Mouse (Mus musculus): ENCODE results near the gene Snta1. TPM values are rescaled to one million over a fixed set of nuclear protein-coding genes. Genes with fewer than 3 reads are reported as not detected.

Snta1 gene
- polyA plus RNA-seq (2021; fragmentation: Nextera tagmentation), result 14.7 and 15.8 TPM in 2 replicates
- long read RNA-seq, experiment 1, transcript Snta1-202 (8 exons, 2,131 nt), result major isoform, 40 of 52 reads
- long read RNA-seq, experiment 1, partial matches to known transcripts, result 10 of 52 reads
- long read RNA-seq, experiment 1, other reads (novel, unspliced or antisense), result 2 of 52 reads
- long read RNA-seq, experiment 2, transcript Snta1-202 (8 exons, 2,131 nt), result major isoform, 203 of 223 reads
- long read RNA-seq, experiment 2, partial matches to known transcripts, result 9 of 223 reads
- long read RNA-seq, experiment 2, other reads (novel, unspliced or antisense), result 11 of 223 reads

GRCm38 (mm10) chr2:154407643-154408445, at the start of gene Snta1:
Snta1 (minus strand) TSS chr2:154408099.

GRCm38 (mm10) chr2:154436458-154437190, 28.7 kb upstream of the Snta1 start, which contains the start of gene Cbfa2t2:
Cbfa2t2 (plus strand) TSS chr2:154436481.

DNA sequence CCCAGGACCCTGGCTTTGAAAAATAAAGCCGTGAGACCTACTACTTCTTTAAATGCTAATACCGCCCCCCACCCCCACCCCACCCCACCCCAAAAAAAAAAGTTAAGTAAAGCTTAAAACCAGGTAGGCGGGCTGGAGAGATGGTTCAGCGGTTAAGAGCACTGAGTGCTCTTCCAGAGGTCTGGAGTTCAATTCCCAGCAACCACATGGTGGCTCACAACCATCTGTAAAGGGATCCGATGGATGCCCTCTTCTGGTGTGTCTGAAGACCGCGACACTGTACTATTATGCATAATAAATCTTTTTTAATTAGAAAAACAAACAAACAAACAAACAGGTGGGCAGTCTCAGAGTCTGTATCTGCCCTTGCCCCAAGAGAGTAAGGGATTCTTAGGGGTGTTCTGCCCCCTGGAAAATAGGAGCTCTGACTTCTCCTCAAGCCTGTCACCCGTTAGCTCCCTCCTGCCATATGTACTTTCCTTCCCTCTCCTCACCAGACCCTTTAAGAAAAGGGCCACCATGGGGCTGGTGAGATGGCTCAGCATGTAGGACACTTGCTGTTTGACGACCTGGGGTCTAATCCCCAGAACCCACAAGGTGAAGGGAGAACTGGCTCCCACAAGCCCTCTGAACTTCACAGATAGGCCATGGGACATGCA, 34.9 kb downstream of the Snta1 start, which contains the start of gene Cdk5rap1:
TSS of gene Cdk5rap1 (minus strand) at position 169 of the 659 bp plus-strand sequence.

Other genes with a start within 250 kb of the Snta1 start
- gene Bpifa5, start 245.5 kb downstream of the Snta1 start, polyA plus RNA-seq (2021; fragmentation: Nextera tagmentation), result 0.13 TPM in 1 of 2 replicates, not detected in the other
- 0.19 and 0.25 TPM in 2 replicates for gene Bpifb1, start 217.3 kb downstream of the Snta1 start, polyA plus RNA-seq (2021; fragmentation: Nextera tagmentation)
- gene Bpifb5, start 184.4 kb downstream of the Snta1 start, polyA plus RNA-seq (2021; fragmentation: Nextera tagmentation), result 0.09 TPM in 1 of 2 replicates, not detected in the other
- not detected in 2 replicates for gene Bpifb9a, start 150.2 kb downstream of the Snta1 start, polyA plus RNA-seq (2021; fragmentation: Nextera tagmentation)
- not detected in 2 replicates for gene Bpifb9b, start 100.9 kb downstream of the Snta1 start, polyA plus RNA-seq (2021; fragmentation: Nextera tagmentation)
- gene Cdk5rap1, start 35.1 kb downstream of the Snta1 start, polyA plus RNA-seq (2021; fragmentation: Nextera tagmentation), result 7.7 and 8.4 TPM in 2 replicates
- gene Cbfa2t2, start 28.4 kb upstream of the Snta1 start, polyA plus RNA-seq (2021; fragmentation: Nextera tagmentation), result 33.8 and 49.0 TPM in 2 replicates
- gene 1700003F12Rik, start 139.0 kb upstream of the Snta1 start, polyA plus RNA-seq (2021; fragmentation: Nextera tagmentation), result 1.7 TPM in 2 replicates
- not detected in 2 replicates for gene Actl10, start 143.7 kb upstream of the Snta1 start, polyA plus RNA-seq (2021; fragmentation: Nextera tagmentation)
- 27.0 and 29.4 TPM in 2 replicates for gene Necab3, start 150.8 kb upstream of the Snta1 start, polyA plus RNA-seq (2021; fragmentation: Nextera tagmentation)
- gene E2f1, start 161.8 kb upstream of the Snta1 start, polyA plus RNA-seq (2021; fragmentation: Nextera tagmentation), result 2.0 and 2.5 TPM in 2 replicates
- gene Pxmp4, start 195.6 kb upstream of the Snta1 start, polyA plus RNA-seq (2021; fragmentation: Nextera tagmentation), result 14.9 and 15.0 TPM in 2 replicates
- gene Zfp341, start 205.2 kb upstream of the Snta1 start, polyA plus RNA-seq (2021; fragmentation: Nextera tagmentation), result 1.4 and 1.5 TPM in 2 replicates
- gene 4930519P11Rik, start 205.3 kb upstream of the Snta1 start, polyA plus RNA-seq (2021; fragmentation: Nextera tagmentation), result not detected in 2 replicates
- gene Chmp4b, start 243.6 kb upstream of the Snta1 start, polyA plus RNA-seq (2021; fragmentation: Nextera tagmentation), result 9.3 and 11.8 TPM in 2 replicates